8 mouse cellular contexts compared by ENCODE assay signal in genomic region chr13:65175734-65176471, GRCm38 (mm10). TPM values are rescaled to one million over a fixed set of nuclear protein-coding genes. Genes with fewer than 3 reads are reported as not detected.
DNase-seq lines count a peak whose midpoint lies in the region; ATAC-seq and TF ChIP-seq lines count a peak whose summit lies in the region.

No protein-coding gene starts in this region.

- H3K27ac ChIP-seq in embryonic fibroblast, embryonic 13.5 days (ENCODE audit: insufficient read depth, low read length) = no peak overlapping the region
- no peak overlapping the region for H3K27ac ChIP-seq in hindbrain, embryonic 13.5 days

- peak; percentile 4 for DNase-seq in gastrocnemius, adult 18-20 months (ENCODE audit: low spot score)
- no peak for DNase-seq in gastrocnemius, adult 8-10 months (ENCODE audit: low spot score in 2 of 2)
- DNase-seq in adrenal gland, postnatal 14 days = peak; percentile 57
- peak; percentile 7 to 45 for DNase-seq in layer of hippocampus, postnatal 25 days (ENCODE audit: extremely low spot score in 1 of 2, low spot score in 1 of 2)
- DNase-seq in right cerebral cortex, postnatal 4 days = peak; percentile 56

- H3K4me2 ChIP-seq in hindbrain, embryonic 13.5 days = peak overlapping the region; percentile 61

- 23% methylated on average over 45 of the region's 46 CpGs for WGBS in hindbrain, embryonic 13.5 days

- peak; percentile 33; the same call in 1 of the 2 replicates for TF ChIP-seq CTCF in embryonic fibroblast, embryonic 13.5 days (IDR thresholded peaks at IDR 0.05; ENCODE audit: borderline replicate concordance, insufficient read depth, low read length)

- no peaks in the 10 kb centered on the region for H3K9me3 ChIP-seq in hindbrain, embryonic 13.5 days

- H3K36me3 ChIP-seq in hindbrain, embryonic 13.5 days = no peaks in the 10 kb centered on the region

- 0 out of 2 replicates have a peak overlapping the region, but pooled peaks have one; percentile 19 for H3K4me3 ChIP-seq in embryonic fibroblast, embryonic 13.5 days (ENCODE audit: insufficient read depth, low read length)
- H3K4me3 ChIP-seq in hindbrain, embryonic 13.5 days = peak overlapping the region; percentile 41

- peak; percentile 81 for ATAC-seq in hindbrain, embryonic 13.5 days (ENCODE audit: low FRiP score)
- ATAC-seq in megakaryocyte, adult 5-6 weeks (ENCODE audit: poor library complexity, severe bottlenecking) = peak; percentile 98

- H3K27me3 ChIP-seq in hindbrain, embryonic 13.5 days = no peaks in the 10 kb centered on the region

- H3K4me1 ChIP-seq in embryonic fibroblast, embryonic 13.5 days (ENCODE audit: control insufficient read depth, insufficient read depth, low read length) = no peaks in the 10 kb centered on the region
- no peaks in the 10 kb centered on the region for H3K4me1 ChIP-seq in hindbrain, embryonic 13.5 days (replicated peaks)

- TF ChIP-seq POLR2A in embryonic fibroblast, embryonic 13.5 days (IDR thresholded peaks at IDR 0.05; ENCODE audit: low read depth, low read length) = no peak

- H3K9ac ChIP-seq in hindbrain, embryonic 13.5 days = peak overlapping the region; percentile 71

RNA-seq across cellular contexts. Expression of gene Olfr466, which starts 25.9 kb away (rescaled TPM):
- not detected for total RNA-seq in gastrocnemius, adult 18-20 months (2021)
- not detected for total RNA-seq in gastrocnemius, adult 8-10 months (2022)
- not detected in 2 replicates for total RNA-seq in adrenal gland, postnatal 14 days (2021)
- polyA plus RNA-seq in embryonic fibroblast, embryonic 13.5 days (2011; ENCODE audit: insufficient read length, low read depth, missing spikeins) = not detected in 2 replicates
- polyA plus RNA-seq in hindbrain, embryonic 13.5 days (2015; fragmentation: Nextera tagmentation; extraction: Ambion mirVana) = not detected in 2 replicates
- total RNA-seq in layer of hippocampus, postnatal 25 days (2021) = not detected
- not detected in 2 replicates for total RNA-seq in megakaryocyte, adult 5-6 weeks (2015)
- not detected in 2 replicates for total RNA-seq in megakaryocyte, adult 5-6 weeks (2017)

RNA-seq across cellular contexts. Expression of gene Nlrp4f, which starts 29.9 kb away (rescaled TPM):
- total RNA-seq in gastrocnemius, adult 18-20 months (2021) = under 1 TPM in 1 of 2 experiments, not detected in 1; 0.16 TPM
- total RNA-seq in gastrocnemius, adult 8-10 months (2022) = not detected
- not detected in 2 replicates for total RNA-seq in adrenal gland, postnatal 14 days (2021)
- not detected in 2 replicates for polyA plus RNA-seq in embryonic fibroblast, embryonic 13.5 days (2011; ENCODE audit: insufficient read length, low read depth, missing spikeins)
- polyA plus RNA-seq in hindbrain, embryonic 13.5 days (2015; fragmentation: Nextera tagmentation; extraction: Ambion mirVana) = 0.22 TPM in 1 of 2 replicates, not detected in the other
- under 1 TPM; 0.17 to 0.35 TPM for total RNA-seq in layer of hippocampus, postnatal 25 days (2021)
- total RNA-seq in megakaryocyte, adult 5-6 weeks (2015) = not detected in 2 replicates
- not detected in 2 replicates for total RNA-seq in megakaryocyte, adult 5-6 weeks (2017)

RNA-seq across cellular contexts. Expression of gene Olfr465-ps1, which starts 38.0 kb away (rescaled TPM):
- not detected for total RNA-seq in gastrocnemius, adult 18-20 months (2021)
- total RNA-seq in gastrocnemius, adult 8-10 months (2022) = not detected
- total RNA-seq in adrenal gland, postnatal 14 days (2021) = not detected in 2 replicates
- polyA plus RNA-seq in embryonic fibroblast, embryonic 13.5 days (2011; ENCODE audit: insufficient read length, low read depth, missing spikeins) = not detected in 2 replicates
- not detected in 2 replicates for polyA plus RNA-seq in hindbrain, embryonic 13.5 days (2015; fragmentation: Nextera tagmentation; extraction: Ambion mirVana)
- not detected for total RNA-seq in layer of hippocampus, postnatal 25 days (2021)
- not detected in 2 replicates for total RNA-seq in megakaryocyte, adult 5-6 weeks (2015)
- total RNA-seq in megakaryocyte, adult 5-6 weeks (2017) = not detected in 2 replicates

Comparison
In these comparisons a context has a peak if more than half of its experiments do, and no peak if none do; other contexts are left out.
1. DNase-seq: peak in gastrocnemius, adult 18-20 months (single experiment), adrenal gland, postnatal 14 days (single experiment), layer of hippocampus, postnatal 25 days (2 of 2) and right cerebral cortex, postnatal 4 days (single experiment); none in gastrocnemius, adult 8-10 months (0 of 2).